Mouse (Mus musculus) hindlimb bud, embryonic 11.5 days (tissue): ENCODE measurements around the gene Higd1c.
"Not testable (repeated sequence)": the region's sequence is repeated elsewhere in the genome, so short reads cannot be mapped to it uniquely, and the experiment has no call there.

Experiments
- DNase-seq: peaks from one replicate; pipeline ENCODE4 v3.0.0-alpha.2; 2012; ENCODE audit warnings: low read depth, low spot score; ENCODE audit errors: extremely low spot score

The Higd1c gene

GRCm38 (mm10) chr15:100364242-100364641, at the start of gene Higd1c:
Gene Higd1c (plus strand): TSS chr15:100364542.
- DNase-seq, result no peak

- not testable (repeated sequence) for DNase-seq
These were observed 46.2 kb upstream of the Higd1c start for GRCm38 (mm10) chr15:100318014-100318671.

GRCm38 (mm10) chr15:100319884-100320283, 44.5 kb upstream of the Higd1c start:
- no peak for DNase-seq

GRCm38 (mm10) chr15:100320295-100320905, 43.9 kb upstream of the Higd1c start:
- DNase-seq, result no peak

GRCm38 (mm10) chr15:100321134-100321533, 43.2 kb upstream of the Higd1c start:
- DNase-seq, result no peak

- DNase-seq, result no peak
These were observed 40.2 kb upstream of the Higd1c start for GRCm38 (mm10) chr15:100324021-100324591.

GRCm38 (mm10) chr15:100325235-100325634, 39.1 kb upstream of the Higd1c start:
- no peak for DNase-seq

- not testable (repeated sequence) for DNase-seq
These were observed 36.3 kb upstream of the Higd1c start for GRCm38 (mm10) chr15:100328089-100328488.

GRCm38 (mm10) chr15:100329336-100329735, 35.0 kb upstream of the Higd1c start:
- DNase-seq, result not testable (repeated sequence)

- DNase-seq, result no peak
These were observed 33.6 kb upstream of the Higd1c start for GRCm38 (mm10) chr15:100330739-100331138.

GRCm38 (mm10) chr15:100332077-100332961, 32.0 kb upstream of the Higd1c start:
- DNase-seq, result not testable (repeated sequence)

- DNase-seq, result no peak
These were observed 29.7 kb upstream of the Higd1c start, which contains the start of gene Mettl7a3 for GRCm38 (mm10) chr15:100334629-100335028. Gene Mettl7a3 (plus strand): TSS chr15:100334929.

GRCm38 (mm10) chr15:100337328-100337727, 27.0 kb upstream of the Higd1c start:
- DNase-seq, result not testable (repeated sequence)

- DNase-seq, result not testable (repeated sequence)
These were observed 26.5 kb upstream of the Higd1c start for GRCm38 (mm10) chr15:100337847-100338246.

GRCm38 (mm10) chr15:100341314-100341980, 22.9 kb upstream of the Higd1c start:
- DNase-seq, result not testable (repeated sequence)

- DNase-seq, result no peak
These were observed 18.9 kb upstream of the Higd1c start for GRCm38 (mm10) chr15:100345484-100345883.

- DNase-seq, result no peak
These were observed 17.6 kb upstream of the Higd1c start for GRCm38 (mm10) chr15:100346761-100347160.

- no peak for DNase-seq
These were observed 14.8 kb upstream of the Higd1c start for GRCm38 (mm10) chr15:100349496-100349895.

GRCm38 (mm10) chr15:100351501-100352060, 12.8 kb upstream of the Higd1c start:
- DNase-seq, result no peak

- no peak for DNase-seq
These were observed 11.6 kb upstream of the Higd1c start, which contains the start of the genes Methig1 and Mettl7a2 for GRCm38 (mm10) chr15:100352711-100353250. Gene Methig1 (plus strand): TSS chr15:100353149. Gene Mettl7a2 (plus strand): TSS chr15:100353200.
